Mouse (Mus musculus): ENCODE results near the gene Sec24d.

The Sec24d gene

GRCm38 (mm10) chr3:123266753-123267651 is at the start of gene Sec24d:
Gene Sec24d, plus strand, starts transcription at chr3:123267455.
- peak; percentile 81 for DNase-seq

DNA sequence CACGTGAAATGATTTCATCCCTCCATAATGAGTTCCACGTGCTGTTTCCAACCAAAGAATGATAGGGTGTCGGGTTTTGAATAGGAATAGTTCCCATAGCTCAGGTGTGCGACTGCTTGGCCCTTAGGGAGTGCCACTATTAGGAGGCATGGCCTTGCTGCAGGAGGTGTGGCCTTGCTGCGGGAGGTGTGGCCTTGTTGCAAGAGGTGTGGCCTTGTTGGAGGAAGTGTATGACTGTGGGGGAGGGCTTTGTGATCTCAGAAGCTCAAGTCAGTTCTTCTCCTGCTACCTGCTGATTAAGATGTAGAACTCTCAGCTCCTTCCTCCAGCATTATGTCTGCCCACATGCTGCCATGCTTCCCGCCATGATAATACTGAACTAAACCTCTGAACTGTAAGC is 48.6 kb upstream of the Sec24d start:
- DNase-seq = no peak

DNA sequence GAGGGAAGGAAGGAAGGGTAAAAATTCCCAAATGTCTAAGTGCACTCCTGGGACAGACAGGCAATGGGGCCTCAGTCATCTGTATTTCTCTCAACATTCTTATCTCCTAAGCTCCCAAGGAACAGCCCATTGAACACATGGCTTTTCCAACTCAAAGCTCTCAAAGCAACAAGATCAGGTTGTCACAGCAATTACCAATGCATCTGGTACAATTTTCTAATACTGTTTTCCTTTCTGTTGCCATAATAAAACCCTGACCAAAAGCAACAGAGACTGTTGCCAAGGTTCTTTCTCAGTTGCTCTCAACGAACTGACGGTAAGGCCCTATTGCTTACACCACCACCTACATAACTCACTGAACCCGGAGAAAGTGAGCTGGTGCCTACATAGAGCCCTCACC is 40.0 kb upstream of the Sec24d start:
- DNase-seq = no peak

- no peak for DNase-seq
Observed at GRCm38 (mm10) chr3:123231639-123232038, 35.6 kb upstream of the Sec24d start.

DNA sequence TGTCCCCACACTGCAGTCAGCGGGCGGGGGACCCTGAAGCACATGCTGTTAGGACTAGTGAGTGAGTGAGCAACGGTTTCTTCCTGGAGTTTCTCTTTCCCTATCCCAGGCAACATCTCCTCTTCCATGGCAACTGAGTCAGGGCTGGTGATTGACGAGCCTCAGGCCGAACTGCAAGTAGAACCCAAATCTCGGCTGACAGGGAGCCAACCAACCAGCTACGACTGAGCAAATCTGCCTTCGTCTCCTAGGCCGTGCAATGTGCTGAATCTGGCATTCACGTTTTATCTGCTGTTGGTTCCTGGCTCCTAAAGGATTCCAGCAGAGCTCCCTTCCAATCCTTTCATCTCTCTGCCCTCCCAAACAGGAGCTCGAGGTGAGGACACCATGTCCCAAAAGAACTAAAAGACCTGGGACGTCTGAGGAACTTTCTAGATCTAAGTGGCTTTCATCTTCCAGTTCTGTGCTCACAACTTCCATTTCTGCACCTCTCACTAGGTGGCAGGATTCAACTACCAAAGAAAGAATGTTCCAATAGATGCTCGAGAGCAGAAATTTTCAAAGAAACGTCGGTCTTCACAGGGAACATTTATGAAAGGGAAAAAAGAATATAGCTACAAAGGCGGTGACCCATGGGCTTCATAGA is 32.9 kb upstream of the Sec24d start:
- DNase-seq = peak; percentile 10

DNA sequence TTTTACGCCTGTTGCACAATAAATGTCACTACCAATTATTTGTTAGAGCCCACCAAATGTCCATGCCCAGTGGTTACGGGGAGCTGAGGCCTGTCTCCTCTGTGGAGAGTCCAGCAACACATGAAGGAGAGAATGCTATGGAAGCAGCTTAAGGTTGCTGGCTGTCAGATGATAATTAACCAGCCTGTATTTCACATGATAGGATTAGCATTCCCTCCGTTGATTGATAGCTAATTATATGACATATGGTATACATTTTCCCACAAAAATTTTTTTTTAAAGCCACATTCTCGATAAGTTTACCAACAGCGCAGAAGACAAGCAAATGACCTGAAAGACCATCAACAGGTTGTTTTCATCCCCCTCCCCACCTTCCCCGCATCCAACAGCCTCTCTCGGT is 31.8 kb upstream of the Sec24d start:
- no peak for DNase-seq

DNA sequence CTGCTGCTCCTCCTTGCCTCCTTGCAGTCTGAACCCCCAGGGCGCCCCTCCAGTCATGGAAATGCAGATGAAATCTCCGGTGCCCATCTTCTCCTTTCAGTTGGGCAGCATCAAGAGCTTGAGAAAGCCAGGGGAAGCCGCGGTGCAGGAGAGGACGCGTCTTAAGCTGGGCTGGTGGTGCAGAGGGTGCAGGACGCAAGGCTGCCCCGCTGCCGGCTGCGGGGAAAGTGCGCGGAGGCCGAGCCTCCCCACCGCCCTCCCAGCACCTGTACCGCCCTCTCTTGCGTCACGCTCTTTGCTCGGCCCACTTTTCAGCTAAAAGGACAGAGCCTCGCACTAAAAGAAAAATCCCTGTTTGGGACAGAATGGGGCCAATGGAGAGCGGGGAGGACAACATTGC is 31.3 kb upstream of the Sec24d start, which contains the start of gene Synpo2:
TSS of gene Synpo2 (minus strand) at position 229 of the 400 bp plus-strand sequence.
- peak; percentile 25 for DNase-seq

GRCm38 (mm10) chr3:123237039-123237438 is 30.2 kb upstream of the Sec24d start:
- no peak for DNase-seq

DNA sequence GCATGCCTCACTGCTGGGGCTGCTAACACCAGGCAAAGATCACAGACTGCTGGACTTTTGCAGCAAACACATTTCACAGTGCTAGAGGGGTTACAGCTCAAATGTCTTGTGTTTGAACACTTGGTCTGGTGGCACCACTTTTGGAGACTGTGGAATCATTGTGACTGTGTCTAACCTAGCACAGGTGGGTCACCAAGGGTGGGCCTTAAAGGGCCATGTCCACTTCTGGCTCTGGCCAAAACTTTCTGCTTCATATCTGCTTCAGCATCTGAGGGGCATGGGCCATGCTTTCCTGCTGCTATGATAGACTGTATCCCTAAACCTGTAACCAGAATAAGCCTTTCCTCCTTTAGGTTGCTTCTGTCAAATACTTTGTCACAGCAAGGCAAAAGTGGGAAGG is 29.8 kb upstream of the Sec24d start:
- no peak for DNase-seq

- no peak for DNase-seq
Observed at GRCm38 (mm10) chr3:123244376-123244775, 22.9 kb upstream of the Sec24d start.

GRCm38 (mm10) chr3:123245646-123246045 is 21.6 kb upstream of the Sec24d start:
- DNase-seq = no peak

GRCm38 (mm10) chr3:123256181-123257101 is 10.8 kb upstream of the Sec24d start:
- DNase-seq = no peak

GRCm38 (mm10) chr3:123258709-123259108 is 8.5 kb upstream of the Sec24d start:
- DNase-seq = no peak

DNA sequence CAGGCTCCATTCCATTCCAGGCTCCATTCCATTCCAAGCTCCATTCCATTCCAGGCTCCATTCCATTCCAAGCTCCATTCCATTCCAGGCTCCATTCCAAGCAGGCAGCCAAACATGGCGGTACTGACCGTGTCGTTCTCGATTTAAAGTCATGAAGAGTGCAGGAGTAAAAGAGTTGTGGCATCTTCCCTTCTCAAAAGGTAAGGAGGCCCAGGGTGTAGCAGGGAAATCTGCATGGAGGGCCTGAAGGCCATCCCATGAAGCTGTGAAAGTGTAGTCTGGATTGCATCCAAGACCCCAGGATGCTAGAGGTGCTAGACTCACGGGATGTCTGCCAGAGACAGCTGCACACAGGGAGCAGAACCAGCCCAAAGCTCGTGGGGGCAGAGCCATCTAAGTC is 2.5 kb upstream of the Sec24d start:
- DNase-seq = peak; percentile 8

- DNase-seq = peak; percentile 41
Observed at GRCm38 (mm10) chr3:123267741-123268201, 516 bp downstream of the Sec24d start.

DNA sequence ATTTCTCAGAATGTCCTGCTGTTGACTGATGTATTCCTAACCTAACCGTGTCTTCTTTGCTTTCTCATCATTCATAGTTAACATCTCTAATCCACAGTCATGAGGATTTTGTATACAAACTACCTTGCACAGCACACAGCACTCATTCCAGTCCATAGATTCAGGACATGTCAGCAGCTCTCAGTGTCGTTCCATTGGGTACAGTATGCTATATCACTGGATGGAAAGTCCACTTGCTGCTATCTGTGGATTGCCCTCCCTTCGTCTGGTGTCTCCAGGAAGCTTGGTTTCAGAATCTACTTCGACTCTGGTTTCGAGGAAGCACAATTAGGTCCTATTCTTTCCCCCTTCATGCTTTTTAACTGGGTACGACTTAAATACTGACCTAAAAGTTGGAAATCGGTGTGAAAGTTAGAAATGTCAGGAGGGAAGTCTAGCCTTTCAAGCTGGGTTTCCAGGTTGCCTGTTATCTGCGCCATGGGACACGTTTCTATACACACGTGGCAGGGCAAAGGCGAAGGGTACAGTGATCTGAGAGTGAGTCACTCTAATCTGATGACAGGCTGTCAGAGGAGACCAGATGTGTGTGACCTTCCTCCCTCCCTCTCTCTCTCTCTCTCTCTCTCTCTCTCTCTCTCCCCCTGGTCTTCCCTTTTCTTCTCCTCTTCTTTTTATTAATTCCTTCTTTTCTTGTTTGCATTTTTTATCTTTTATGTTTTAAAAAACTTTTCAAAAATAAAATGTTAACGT is 15.8 kb downstream of the Sec24d start:
- DNase-seq = no peak

GRCm38 (mm10) chr3:123284284-123284683 is 17.0 kb downstream of the Sec24d start:
- DNase-seq = no peak

DNA sequence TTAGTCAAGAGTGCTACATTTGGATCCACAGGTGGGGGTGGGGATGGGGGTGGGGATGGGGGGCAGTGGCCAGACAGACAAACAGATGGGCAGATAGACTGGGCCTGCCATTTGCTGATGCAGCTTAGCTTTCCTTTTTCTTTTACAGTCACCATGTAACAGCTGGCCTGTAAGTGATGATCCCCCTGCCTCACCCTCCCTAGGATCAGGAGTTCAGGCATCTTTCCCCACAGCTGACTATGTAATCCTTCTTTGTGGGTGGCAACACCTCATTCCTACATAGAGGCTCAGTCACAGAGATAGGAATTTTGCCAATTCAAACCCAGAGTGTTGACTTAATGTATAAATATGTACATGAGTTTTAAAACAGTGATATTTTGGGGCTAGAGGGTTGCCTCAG is 18.4 kb downstream of the Sec24d start:
- DNase-seq = no peak

DNA sequence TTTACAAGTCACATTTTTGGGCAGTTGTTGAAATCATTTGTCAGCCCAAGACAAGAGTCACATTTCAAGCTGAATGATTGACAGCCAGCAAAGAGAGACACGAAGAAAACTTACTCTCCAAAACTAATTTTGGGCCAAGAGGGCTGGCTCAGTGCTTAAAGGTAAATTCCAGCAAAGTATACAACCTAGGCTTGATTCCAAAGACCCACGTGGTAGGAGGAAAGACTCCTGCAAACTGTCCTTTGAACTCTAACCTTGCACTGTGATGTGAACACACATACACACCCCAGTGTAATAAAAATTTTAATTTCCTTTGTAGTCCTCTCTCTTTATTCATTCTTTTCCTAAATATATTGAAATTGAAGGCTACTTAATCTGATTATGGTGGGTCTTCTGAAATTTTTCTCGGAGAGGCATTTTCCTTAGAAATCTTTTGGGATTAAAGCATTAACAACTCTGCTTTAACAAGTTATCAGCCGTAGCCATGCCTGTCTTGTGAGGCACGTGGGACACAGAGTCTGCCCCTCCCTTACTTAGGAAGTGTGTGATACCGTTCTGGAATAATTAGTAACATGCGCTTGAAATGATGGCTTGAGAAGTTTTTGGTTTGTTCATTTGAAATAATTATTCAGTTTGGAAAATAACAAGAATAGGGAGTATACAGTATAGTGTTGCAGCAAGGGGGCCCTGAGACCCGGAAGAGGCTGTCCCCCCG is 21.8 kb downstream of the Sec24d start:
- DNase-seq = no peak

DNA sequence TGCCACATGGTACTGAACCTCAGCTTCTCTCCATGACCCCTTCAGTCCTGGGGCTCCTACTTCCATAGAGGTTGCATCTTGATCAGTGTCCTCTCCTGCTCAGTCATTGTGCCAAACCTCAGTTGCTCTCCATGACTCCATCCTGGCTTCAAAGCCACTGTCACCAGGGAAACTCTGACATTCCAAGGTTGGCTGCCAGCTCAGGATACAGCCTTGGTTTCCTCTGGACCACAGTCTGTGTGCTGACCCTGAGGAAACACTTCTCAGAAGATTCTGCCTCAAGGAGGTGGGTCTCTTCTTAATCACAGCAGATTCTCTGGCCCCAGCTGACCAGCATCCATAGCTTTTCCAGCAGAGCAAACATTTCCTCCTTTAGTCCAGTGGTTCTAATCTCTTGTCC is 24.4 kb downstream of the Sec24d start:
- DNase-seq = no peak

GRCm38 (mm10) chr3:123296654-123297053 is 29.4 kb downstream of the Sec24d start:
- DNase-seq = no peak

DNA sequence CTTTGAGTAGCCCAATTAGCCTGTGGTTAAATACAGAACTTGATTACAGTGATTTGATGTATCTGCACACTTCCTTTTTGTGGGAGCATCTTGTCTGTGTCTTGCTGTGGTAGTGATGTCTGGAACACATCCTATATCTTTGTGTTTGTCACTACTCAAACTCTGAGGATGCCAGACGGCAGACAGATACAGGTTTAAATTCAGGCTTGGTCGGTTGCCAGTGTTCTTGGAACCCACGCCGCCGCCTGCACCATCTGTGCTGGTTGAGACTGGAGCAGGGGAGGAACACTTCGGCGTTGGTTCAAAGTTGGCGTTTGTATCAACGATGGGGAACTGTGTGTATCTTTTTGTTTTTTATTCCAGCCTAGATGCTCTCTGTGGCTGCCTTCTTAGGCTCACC is 31.0 kb downstream of the Sec24d start:
- peak; percentile 81 for DNase-seq
